Mouse (Mus musculus): ENCODE measurements around the gene Zfp987. TPM values are rescaled to one million over a fixed set of nuclear protein-coding genes. Genes with fewer than 3 reads are reported as not detected.

The Zfp987 gene
- 2.6 TPM for polyA plus RNA-seq (2017; shearing (Covaris generic))

DNA sequence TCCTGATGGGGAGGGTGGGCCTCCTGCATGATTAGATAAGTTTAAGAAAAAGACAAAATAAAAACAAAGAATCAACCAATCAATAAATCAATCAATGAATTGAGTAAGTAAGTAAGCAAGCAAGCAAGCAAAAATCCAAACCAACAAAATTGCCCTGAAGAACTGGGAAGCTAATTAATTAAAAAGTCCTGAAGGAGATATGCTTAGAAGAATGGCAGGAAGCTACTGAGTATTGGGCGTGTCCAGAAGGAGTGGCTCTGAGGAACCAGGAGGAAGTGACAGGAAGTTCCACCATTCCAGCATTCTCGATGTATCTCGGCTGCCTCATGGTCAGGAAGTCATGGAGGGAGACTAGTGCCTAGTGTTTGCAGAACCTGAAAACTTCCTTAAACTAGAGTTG is at the start of gene Zfp987:
Gene Zfp987, plus strand, starts transcription at position 301 of the 400 bp plus-strand sequence.

DNA sequence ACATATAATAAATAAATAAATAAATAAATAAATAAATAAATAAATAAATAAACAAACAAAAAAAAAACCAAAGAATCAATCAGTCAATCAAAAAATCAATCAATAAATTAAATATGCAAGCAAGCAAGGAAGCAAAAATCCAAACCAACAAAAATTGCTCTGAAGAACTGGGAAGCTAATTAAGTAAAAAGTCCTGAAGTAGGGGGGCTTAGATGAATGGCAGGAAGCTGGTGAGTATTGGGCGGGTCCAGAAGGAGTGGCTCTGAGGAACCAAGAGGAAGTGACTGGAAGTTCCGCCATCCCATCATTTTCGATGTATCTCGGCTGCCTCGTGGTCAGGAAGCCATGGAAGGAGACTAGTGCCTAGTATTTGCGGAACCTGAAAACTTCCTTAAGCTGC is 59.4 kb downstream of the Zfp987 start, which contains the start of gene Zfp600:
Gene Zfp600, plus strand, starts transcription at position 301 of the 400 bp plus-strand sequence.

Other genes starting within 250 kb of the Zfp987 start
- gene Zfp986, start 228.5 kb upstream of the Zfp987 start, polyA plus RNA-seq (2017; shearing (Covaris generic)): not detected
- not detected for gene Zfp600, start 59.5 kb downstream of the Zfp987 start, polyA plus RNA-seq (2017; shearing (Covaris generic))

Data from activated CD4-positive, CD25-positive, alpha-beta regulatory T cell, adult 9 weeks (primary cell).